Mouse (Mus musculus) lung, postnatal 0 days (tissue): ENCODE results near the gene Actr3.
"Not testable (repeated sequence)": the region's sequence is repeated elsewhere in the genome, so short reads cannot be mapped to it uniquely, and the experiment has no call there.

Source experiments
- CTCF ChIP-seq: IDR thresholded peaks from 2 replicates; pipeline ENCODE4 v1.5.1; 2016; ENCODE audit warnings: antibody characterized with exemption, mild to moderate bottlenecking
- EP300 ChIP-seq: IDR thresholded peaks from 2 replicates; pipeline ENCODE4 v1.6.1; 2016; ENCODE audit warnings: antibody characterized with exemption, mild to moderate bottlenecking, control low read depth

- not testable (repeated sequence) for TF ChIP-seq CTCF, EP300
Observed at GRCm38 (mm10) chr1:125393324-125393723, 42.2 kb downstream of the Actr3 start.
